Mouse (Mus musculus) intestine, embryonic 15.5 days (tissue): ENCODE measurements around the gene Akap13. TPM values are rescaled to one million over a fixed set of nuclear protein-coding genes. Genes with fewer than 3 reads are reported as not detected.

Experiments
- ATAC-seq: fragments of 200-750 bp; cut with Nextera tagmentation; 2 replicates; pipeline ENCODE4 v1.8.0; 2017; ENCODE audit warnings: moderate TSS enrichment, moderate library complexity
- H3K27ac ChIP-seq: fragments of 300-500 bp; sonication (generic); 2 replicates; pipeline ENCODE4 v1.5.1; 2015; ENCODE audit warnings: mild to moderate bottlenecking, inconsistent platforms
- H3K27me3 ChIP-seq: fragments of 300-500 bp; sonication (generic); replicated peaks from 2 replicates; pipeline ENCODE4 v1.6.1; 2015; ENCODE audit warnings: inconsistent platforms
- H3K36me3 ChIP-seq: fragments of 300-500 bp; sonication (generic); 2 replicates; pipeline ENCODE4 v1.6.1; 2015; ENCODE audit warnings: inconsistent platforms
- H3K4me1 ChIP-seq: fragments of 300-500 bp; sonication (generic); replicated peaks from 2 replicates; pipeline ENCODE4 v1.6.1; 2015; ENCODE audit warnings: inconsistent platforms
- H3K4me2 ChIP-seq: fragments of 300-500 bp; sonication (generic); replicated peaks from 2 replicates; pipeline ENCODE4 v1.6.1; 2015; ENCODE audit warnings: mild to moderate bottlenecking, inconsistent platforms
- H3K4me3 ChIP-seq: fragments of 300-500 bp; sonication (generic); replicated peaks from 2 replicates; pipeline ENCODE4 v1.5.1; 2015; ENCODE audit warnings: inconsistent platforms
- H3K9ac ChIP-seq: fragments of 300-500 bp; sonication (generic); 2 replicates; pipeline ENCODE4 v1.6.1; 2015; ENCODE audit warnings: inconsistent platforms
- H3K9me3 ChIP-seq: fragments of 300-500 bp; sonication (generic); 2 replicates; pipeline ENCODE4 v1.6.1; 2016; ENCODE audit warnings: inconsistent platforms
- WGBS: fragments of 180-500 bp; shearing (Covaris S2); methylation state at CpG from one replicate; pipeline ENCODE4 v1.1.7; 2015; 5-methylcytosine and 5-hydroxymethylcytosine counted together
- polyA plus RNA-seq: library from polyadenylated mRNA; unstranded; fragments of >200 nt; fragmentation: Nextera tagmentation; extraction: Ambion mirVana; gene quantifications from 2 replicates; pipeline ENCODE4 v1.2.1, GENCODE M21; 2015

The Akap13 gene
- polyA plus RNA-seq, 1 experiment from 2014 or later, result 31.2 TPM

- Histone ChIP-seq H3K36me3 (no peaks in the 10 kb centered on the region), H3K27me3 (no peaks in the 10 kb centered on the region), H3K4me3 (no peak overlapping the region), H3K4me2 (no peak overlapping the region), H3K9ac (no peak overlapping the region), H3K27ac (no peak overlapping the region), H3K4me1 (no peaks in the 10 kb centered on the region), H3K9me3 (no peaks in the 10 kb centered on the region)
- 63% methylated on average over 5 of the region's 5 CpGs for WGBS
- ATAC-seq, result no peak
These were observed 139.5 kb downstream of the Akap13 start for GRCm38 (mm10) chr7:75594801-75595200.

- no peak for ATAC-seq
- H3K4me3 ChIP-seq, result no peak overlapping the region
These were observed 139.9 kb downstream of the Akap13 start for GRCm38 (mm10) chr7:75595268-75595667.

GRCm38 (mm10) chr7:75596058-75596748 lies 140.9 kb downstream of the Akap13 start:
- Histone ChIP-seq H3K4me3 (no peak overlapping the region), H3K9me3 (no peaks in the 10 kb centered on the region), H3K4me2 (no peak overlapping the region), H3K36me3 (no peaks in the 10 kb centered on the region), H3K27ac (no peak overlapping the region), H3K4me1 (no peaks in the 10 kb centered on the region), H3K27me3 (no peaks in the 10 kb centered on the region), H3K9ac (no peak overlapping the region)
- no peak for ATAC-seq
- WGBS, result 72% methylated on average over 6 of the region's 6 CpGs

More at GRCm38 (mm10) chr7:75595268-75595667, 139.9 kb downstream of the Akap13 start:
- H3K4me2 ChIP-seq, result no peak overlapping the region
- no peaks in the 10 kb centered on the region for H3K36me3 ChIP-seq
- H3K27ac ChIP-seq, result no peak overlapping the region
- H3K27me3 ChIP-seq, result no peaks in the 10 kb centered on the region
- H3K9me3 ChIP-seq, result no peaks in the 10 kb centered on the region
- no peaks in the 10 kb centered on the region for H3K4me1 ChIP-seq
- no peak overlapping the region for H3K9ac ChIP-seq

GRCm38 (mm10) chr7:75597840-75598239 lies 142.5 kb downstream of the Akap13 start:
- no peak overlapping the region for H3K4me3 ChIP-seq
- H3K27ac ChIP-seq, result no peak overlapping the region
- H3K9ac ChIP-seq, result no peak overlapping the region
- H3K4me2 ChIP-seq, result no peak overlapping the region
- no peaks in the 10 kb centered on the region for H3K4me1 ChIP-seq
- H3K9me3 ChIP-seq, result no peaks in the 10 kb centered on the region
- H3K36me3 ChIP-seq, result no peaks in the 10 kb centered on the region
- H3K27me3 ChIP-seq, result no peaks in the 10 kb centered on the region
- ATAC-seq, result no peak
- WGBS, result 92% methylated on average over 2 of the region's 2 CpGs

- Histone ChIP-seq H3K27ac (no peak overlapping the region), H3K4me2 (no peak overlapping the region), H3K4me3 (no peak overlapping the region), H3K36me3 (no peaks in the 10 kb centered on the region), H3K9me3 (no peaks in the 10 kb centered on the region), H3K4me1 (no peaks in the 10 kb centered on the region), H3K9ac (no peak overlapping the region), H3K27me3 (no peaks in the 10 kb centered on the region)
- no peak for ATAC-seq
- WGBS, result 73% methylated on average over 6 of the region's 6 CpGs
These were observed 145.2 kb downstream of the Akap13 start for GRCm38 (mm10) chr7:75600360-75601075.

GRCm38 (mm10) chr7:75607248-75607647 lies 151.9 kb downstream of the Akap13 start:
- no peak overlapping the region for H3K4me2 ChIP-seq
- WGBS, result 68% methylated on average over 3 of the region's 3 CpGs
- peaks cover 10% of the 10 kb centered on the region; the same call in 1 of the 2 replicates for H3K36me3 ChIP-seq
- peaks cover 29% of the 10 kb centered on the region for H3K4me1 ChIP-seq
- H3K27ac ChIP-seq, result no peak overlapping the region
- no peaks in the 10 kb centered on the region for H3K27me3 ChIP-seq
- no peak overlapping the region for H3K9ac ChIP-seq
- H3K4me3 ChIP-seq, result no peak overlapping the region
- no peak for ATAC-seq
- H3K9me3 ChIP-seq, result no peaks in the 10 kb centered on the region

GRCm38 (mm10) chr7:75608716-75609115 lies 153.4 kb downstream of the Akap13 start:
- Histone ChIP-seq H3K4me3 (no peak overlapping the region), H3K4me1 (peaks cover 29% of the 10 kb centered on the region), H3K36me3 (peaks cover 10% of the 10 kb centered on the region; the same call in 1 of the 2 replicates), H3K27me3 (no peaks in the 10 kb centered on the region), H3K4me2 (no peak overlapping the region), H3K9ac (no peak overlapping the region), H3K27ac (peak overlapping the region; percentile 70), H3K9me3 (no peaks in the 10 kb centered on the region)
- 27% methylated on average over 5 of the region's 5 CpGs for WGBS
- ATAC-seq, result no peak

- peak; percentile 44; the same call in 1 of the 2 replicates for ATAC-seq
- H3K4me2 ChIP-seq, result no peak overlapping the region
- H3K4me3 ChIP-seq, result no peak overlapping the region
- no peaks in the 10 kb centered on the region for H3K27me3 ChIP-seq
- H3K9ac ChIP-seq, result no peak overlapping the region
- H3K9me3 ChIP-seq, result no peaks in the 10 kb centered on the region
- H3K4me1 ChIP-seq, result peaks cover 29% of the 10 kb centered on the region
- H3K27ac ChIP-seq, result peak overlapping the region; percentile 70; the same call in 1 of the 2 replicates
- WGBS, result 80% methylated on average over 14 of the region's 14 CpGs
- peaks cover 10% of the 10 kb centered on the region; the same call in 1 of the 2 replicates for H3K36me3 ChIP-seq
These were observed 154.3 kb downstream of the Akap13 start for GRCm38 (mm10) chr7:75609456-75610262.

- Histone ChIP-seq H3K4me2 (no peak overlapping the region), H3K9ac (no peak overlapping the region)
- 72% methylated on average over 9 of the region's 9 CpGs for WGBS
These were observed 155.1 kb downstream of the Akap13 start for GRCm38 (mm10) chr7:75610391-75610790.

GRCm38 (mm10) chr7:75611261-75611950 lies 156.1 kb downstream of the Akap13 start:
- H3K4me3 ChIP-seq, result no peak overlapping the region
- ATAC-seq, result no peak
- 74% methylated on average over 15 of the region's 15 CpGs for WGBS
- peaks cover 10% of the 10 kb centered on the region; the same call in 1 of the 2 replicates for H3K36me3 ChIP-seq
- H3K9ac ChIP-seq, result no peak overlapping the region
- peak overlapping the region; percentile 11; the same call in 1 of the 2 replicates for H3K27ac ChIP-seq
- peaks cover 29% of the 10 kb centered on the region for H3K4me1 ChIP-seq
- no peaks in the 10 kb centered on the region for H3K27me3 ChIP-seq
- no peaks in the 10 kb centered on the region for H3K9me3 ChIP-seq
- H3K4me2 ChIP-seq, result no peak overlapping the region; the same call in 1 of the 2 replicates

More at GRCm38 (mm10) chr7:75610391-75610790, 155.1 kb downstream of the Akap13 start:
- Histone ChIP-seq H3K36me3 (peaks cover 10% of the 10 kb centered on the region; the same call in 1 of the 2 replicates), H3K4me3 (no peak overlapping the region), H3K9me3 (no peaks in the 10 kb centered on the region), H3K27ac (no peak overlapping the region), H3K27me3 (no peaks in the 10 kb centered on the region), H3K4me1 (peaks cover 29% of the 10 kb centered on the region)
- peak; percentile 71 for ATAC-seq

- Histone ChIP-seq H3K4me2 (peak overlapping the region; percentile 6; the same call in 1 of the 2 replicates), H3K4me1 (peaks cover 29% of the 10 kb centered on the region), H3K27ac (peak overlapping the region; percentile 11; the same call in 1 of the 2 replicates), H3K9me3 (no peaks in the 10 kb centered on the region), H3K9ac (no peak overlapping the region), H3K4me3 (no peak overlapping the region), H3K27me3 (no peaks in the 10 kb centered on the region), H3K36me3 (peaks cover 10% of the 10 kb centered on the region; the same call in 1 of the 2 replicates)
- 58% methylated on average over 13 of the region's 13 CpGs for WGBS
- ATAC-seq, result peak; percentile 80
These were observed 156.8 kb downstream of the Akap13 start for GRCm38 (mm10) chr7:75612000-75612682.
